Mouse (Mus musculus) intestine, embryonic 16.5 days (tissue): ENCODE measurements around the gene Neto2. TPM values are rescaled to one million over a fixed set of nuclear protein-coding genes. Genes with fewer than 3 reads are reported as not detected.

Experiments
- ATAC-seq: fragments of 200-750 bp; cut with Nextera tagmentation; 2 replicates; pipeline ENCODE4 v1.8.0; 2017; ENCODE audit warnings: moderate TSS enrichment, moderate library complexity
- H3K27ac ChIP-seq: fragments of 300-500 bp; sonication (generic); 2 replicates; pipeline ENCODE4 v1.5.1; 2014; ENCODE audit warnings: mild to moderate bottlenecking, low read length
- H3K27me3 ChIP-seq: fragments of 300-500 bp; sonication (generic); replicated peaks from 2 replicates; pipeline ENCODE4 v1.6.1; 2014; ENCODE audit warnings: low read length, control low read depth, mixed read lengths; ENCODE audit not compliant: control insufficient read depth, insufficient read depth
- H3K36me3 ChIP-seq: fragments of 300-500 bp; sonication (generic); 2 replicates; pipeline ENCODE4 v1.6.1; 2014; ENCODE audit warnings: low read length, control low read depth; ENCODE audit not compliant: control insufficient read depth, insufficient read depth
- H3K4me1 ChIP-seq: fragments of 300-500 bp; sonication (generic); 2 replicates; pipeline ENCODE4 v1.6.1; 2014; ENCODE audit warnings: low read length, control low read depth, mixed read lengths; ENCODE audit not compliant: control insufficient read depth, insufficient read depth
- H3K4me2 ChIP-seq: fragments of 300-500 bp; sonication (generic); 2 replicates; pipeline ENCODE4 v1.6.1; 2014; ENCODE audit warnings: low read depth, low read length, control low read depth
- H3K4me3 ChIP-seq: fragments of 300-500 bp; sonication (generic); 2 replicates; pipeline ENCODE4 v1.5.1; 2014; ENCODE audit warnings: mild to moderate bottlenecking, low read length
- H3K9ac ChIP-seq: fragments of 300-500 bp; sonication (generic); 2 replicates; pipeline ENCODE4 v1.6.1; 2014; ENCODE audit warnings: low read depth, low read length
- H3K9me3 ChIP-seq: fragments of 300-500 bp; sonication (generic); 2 replicates; pipeline ENCODE4 v1.6.1; 2016; ENCODE audit warnings: low read length, control low read depth; ENCODE audit not compliant: control insufficient read depth
- WGBS: fragments of 180-500 bp; shearing (Covaris S2); extraction: QIAGEN DNeasy Blood & Tissue Kit; methylation state at CpG from one replicate; pipeline ENCODE4 v1.1.7; 2014; 5-methylcytosine and 5-hydroxymethylcytosine counted together
- polyA plus RNA-seq: library from polyadenylated mRNA; unstranded; fragments of >200 nt; fragmentation: Nextera tagmentation; extraction: Ambion mirVana; gene quantifications from 2 replicates; pipeline ENCODE4 v1.2.1, GENCODE M21; 2015

The Neto2 gene
- polyA plus RNA-seq, result 3.0 and 3.6 TPM in 2 replicates

DNA sequence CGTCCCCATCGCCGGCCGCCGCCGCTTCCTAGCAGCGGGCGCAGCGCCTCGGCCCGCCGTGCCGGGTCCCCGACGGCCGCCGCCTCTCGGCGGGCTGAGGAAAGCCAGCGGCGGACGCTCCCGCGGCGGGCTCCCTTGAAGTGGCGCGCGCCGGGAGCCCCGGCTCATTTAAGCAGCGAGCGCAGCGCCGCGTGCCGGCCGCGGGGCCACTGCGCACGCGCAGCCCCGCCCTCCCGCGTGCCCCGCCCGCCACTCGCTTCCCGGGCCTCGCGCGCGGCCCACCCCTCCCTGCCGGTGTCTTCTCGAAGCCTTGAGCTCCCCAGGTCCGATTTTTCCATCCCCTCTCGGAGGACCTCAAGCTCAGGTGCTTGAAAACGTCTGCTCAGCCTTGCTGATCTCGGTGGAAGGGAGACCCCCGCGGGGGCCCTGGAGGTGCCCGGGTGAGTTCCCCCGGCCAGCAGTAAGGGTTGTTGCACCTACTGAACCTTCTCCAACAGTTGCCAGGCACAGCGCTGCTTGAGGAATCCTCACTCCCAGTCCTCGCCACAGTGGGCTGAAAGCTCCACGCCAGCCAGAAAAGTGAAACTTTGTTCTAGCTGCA, at the start of gene Neto2:
Neto2 (minus strand) TSS at position 174 of the 601 bp plus-strand sequence.
- ATAC-seq, result peak; percentile 91
- H3K27ac ChIP-seq, result peak within 1 kb of the TSS; percentile 61

DNA sequence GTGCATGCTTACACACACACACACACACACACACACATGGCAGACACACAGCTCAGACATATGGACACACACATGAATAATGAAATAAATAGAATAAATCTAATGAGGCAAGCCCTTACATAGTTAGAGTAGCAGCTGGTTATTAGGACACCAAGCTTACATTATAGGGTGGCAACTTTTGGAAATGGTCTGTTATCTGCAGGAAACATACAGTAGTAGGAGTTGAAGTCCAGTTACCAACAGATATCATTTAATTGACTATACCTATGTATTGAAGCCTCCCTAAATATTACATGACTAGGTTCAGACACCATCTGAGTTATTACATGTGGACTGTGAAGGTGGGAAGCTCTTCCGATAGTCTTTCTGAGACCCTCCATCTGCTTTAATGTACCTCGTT, 44.3 kb upstream of the Neto2 start:
- no peaks in the 10 kb centered on the region for H3K36me3 ChIP-seq
- no peak for ATAC-seq
- H3K9ac ChIP-seq, result no peak overlapping the region
- H3K4me3 ChIP-seq, result no peak overlapping the region
- 93% methylated on average over 2 of the region's 2 CpGs for WGBS
- no peaks in the 10 kb centered on the region for H3K4me1 ChIP-seq
- no peaks in the 10 kb centered on the region for H3K27me3 ChIP-seq
- H3K9me3 ChIP-seq, result no peaks in the 10 kb centered on the region
- H3K4me2 ChIP-seq, result no peak overlapping the region
- H3K27ac ChIP-seq, result no peak overlapping the region

More for the DNA sequence above, at the start of gene Neto2:
- H3K4me2 ChIP-seq, result peak within 1 kb of the TSS; percentile 99
- 0 out of 2 replicates have a peak, but pooled peaks cover 4% of the 10 kb centered on the region for H3K4me1 ChIP-seq
- no peaks in the 10 kb centered on the region for H3K27me3 ChIP-seq
- H3K9ac ChIP-seq, result peak within 1 kb of the TSS; percentile 78
- H3K36me3 ChIP-seq, result no peaks in the 10 kb centered on the region
- no peaks in the 10 kb centered on the region for H3K9me3 ChIP-seq
- 5% methylated on average over 50 of the region's 65 CpGs for WGBS
- peak within 1 kb of the TSS; percentile 75 for H3K4me3 ChIP-seq

DNA sequence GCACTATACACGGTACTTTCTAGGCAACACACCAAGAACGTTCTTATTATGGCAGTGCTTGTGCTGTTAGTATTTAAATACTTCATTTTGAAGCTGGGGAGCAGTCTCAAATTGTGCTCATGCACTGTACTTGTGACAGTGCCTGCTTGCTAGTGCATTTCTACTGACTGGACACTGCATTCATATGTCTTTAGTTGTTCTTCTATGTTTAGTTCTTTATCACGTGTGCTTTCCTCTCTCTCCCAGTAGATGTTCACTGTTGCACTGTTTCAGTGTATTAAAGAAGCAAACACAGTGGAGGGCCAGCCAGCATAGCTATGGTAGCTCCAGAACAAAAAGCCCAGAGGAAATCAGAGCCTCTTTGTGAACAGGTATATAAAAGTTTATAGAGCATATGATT, 29.8 kb upstream of the Neto2 start:
- Histone ChIP-seq H3K36me3 (no peaks in the 10 kb centered on the region), H3K4me3 (no peak overlapping the region), H3K9me3 (no peaks in the 10 kb centered on the region), H3K27me3 (no peaks in the 10 kb centered on the region), H3K4me2 (no peak overlapping the region), H3K9ac (no peak overlapping the region), H3K4me1 (no peaks in the 10 kb centered on the region), H3K27ac (no peak overlapping the region)
- WGBS, result 93% methylated on average over 3 of the region's 3 CpGs
- no peak for ATAC-seq

DNA sequence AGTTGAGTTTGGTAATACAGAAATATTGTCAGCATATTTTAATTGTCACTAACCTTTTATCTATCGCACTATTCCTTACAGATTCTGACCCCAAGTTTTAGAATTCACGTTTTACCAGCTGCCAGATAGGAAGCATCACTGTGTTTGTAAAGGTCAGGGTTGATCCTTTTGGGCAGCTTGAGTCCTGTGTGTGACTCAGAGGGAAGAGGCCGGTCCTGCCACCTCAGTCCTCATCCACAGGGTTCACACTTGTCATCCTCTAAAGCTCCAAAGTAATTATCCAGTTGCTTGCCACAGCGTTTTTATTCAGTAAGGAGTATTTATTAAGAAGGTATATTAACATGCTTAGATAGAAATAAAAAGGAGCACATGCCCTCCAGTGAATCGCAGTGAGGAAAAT, 16.5 kb upstream of the Neto2 start:
- Histone ChIP-seq H3K4me3 (no peak overlapping the region), H3K4me2 (no peak overlapping the region), H3K4me1 (no peaks in the 10 kb centered on the region), H3K27me3 (no peaks in the 10 kb centered on the region), H3K27ac (no peak overlapping the region), H3K9me3 (no peaks in the 10 kb centered on the region), H3K9ac (no peak overlapping the region), H3K36me3 (no peaks in the 10 kb centered on the region)
- 83% methylated on average over 5 of the region's 5 CpGs for WGBS
- ATAC-seq, result no peak

DNA sequence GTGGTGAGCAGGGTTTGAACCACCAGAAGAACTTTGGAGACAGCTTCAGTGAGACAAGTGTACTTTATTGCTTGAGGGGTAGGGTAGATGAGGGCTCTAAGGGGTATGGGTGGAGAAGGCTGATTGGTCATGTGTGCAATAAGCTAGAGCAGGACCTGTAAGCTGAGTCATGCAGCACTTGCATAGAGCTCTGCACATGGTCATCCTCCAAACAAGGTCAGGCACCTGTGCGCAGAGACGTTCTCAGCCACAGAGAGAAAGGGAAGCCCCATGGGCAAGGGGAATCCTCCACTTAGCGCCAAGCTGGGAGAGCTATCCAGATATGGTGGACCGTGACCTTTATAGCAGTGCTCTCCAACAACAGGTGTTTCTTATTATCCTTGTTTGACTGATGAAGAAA, 16.0 kb upstream of the Neto2 start:
- Histone ChIP-seq H3K27me3 (no peaks in the 10 kb centered on the region), H3K4me2 (no peak overlapping the region), H3K36me3 (no peaks in the 10 kb centered on the region), H3K4me3 (no peak overlapping the region), H3K4me1 (no peaks in the 10 kb centered on the region), H3K27ac (no peak overlapping the region), H3K9me3 (no peaks in the 10 kb centered on the region), H3K9ac (no peak overlapping the region)
- WGBS, result 92% methylated on average over 4 of the region's 4 CpGs
- no peak for ATAC-seq

DNA sequence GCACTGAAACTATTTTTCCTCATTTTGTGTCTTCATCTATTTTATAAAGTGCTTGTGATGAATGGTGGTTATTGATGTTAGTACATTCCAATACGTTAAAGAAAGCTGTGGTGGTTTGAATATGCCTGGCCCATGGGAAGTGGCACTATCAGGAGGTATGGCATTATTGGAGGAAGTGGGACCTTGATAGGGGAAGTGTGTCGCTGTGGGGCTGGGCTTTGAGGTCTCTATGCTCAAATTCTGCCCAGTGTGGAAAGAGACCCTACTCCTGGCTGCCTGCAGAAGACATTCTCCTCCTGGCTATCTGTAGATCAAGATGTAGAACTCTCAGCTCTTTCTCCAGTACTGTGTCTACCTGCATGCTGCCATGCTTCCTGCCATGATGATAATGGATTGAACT, 6.3 kb upstream of the Neto2 start:
- Histone ChIP-seq H3K27ac (no peak overlapping the region), H3K4me3 (no peak overlapping the region), H3K4me2 (no peak overlapping the region), H3K4me1 (no peaks in the 10 kb centered on the region), H3K27me3 (no peaks in the 10 kb centered on the region), H3K9me3 (no peaks in the 10 kb centered on the region), H3K36me3 (no peaks in the 10 kb centered on the region), H3K9ac (no peak overlapping the region)
- 69% methylated on average over 2 of the region's 2 CpGs for WGBS
- ATAC-seq, result no peak

DNA sequence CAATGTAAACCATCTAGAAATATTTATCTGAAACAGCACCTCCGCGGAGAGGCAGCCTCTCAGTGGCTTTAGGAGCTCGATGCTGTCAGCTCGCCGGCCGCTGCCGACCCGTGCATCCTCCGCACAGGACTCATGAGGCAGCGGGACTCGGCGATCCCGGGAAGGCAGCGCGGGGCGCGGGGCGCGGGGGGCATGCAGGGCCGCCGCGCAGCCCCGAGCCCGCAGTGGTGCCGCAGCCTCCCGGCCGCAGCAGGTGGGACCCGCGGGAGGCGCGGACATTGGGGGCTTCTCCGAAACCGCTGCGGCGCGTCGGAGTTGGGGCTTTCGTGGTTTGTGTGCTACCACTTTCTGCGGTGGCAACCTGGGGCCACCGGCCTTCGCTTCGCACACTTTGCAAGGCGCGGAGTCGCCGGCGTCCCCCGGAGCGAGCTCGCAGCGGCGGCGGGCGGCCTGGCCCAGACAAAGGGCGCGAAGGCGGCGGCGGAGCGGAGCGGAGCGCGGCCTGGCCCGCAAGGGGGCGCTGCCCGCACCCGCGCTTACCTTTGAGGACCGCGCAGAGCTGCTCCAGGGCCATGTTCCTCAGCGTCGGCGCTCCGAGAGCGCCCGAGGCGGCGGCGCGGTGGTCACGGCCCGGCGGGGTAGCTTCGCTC, 498 bp downstream of the Neto2 start:
- 1% methylated on average over 83 of the region's 84 CpGs for WGBS
- peak overlapping the region; percentile 75 for H3K4me3 ChIP-seq
- no peaks in the 10 kb centered on the region for H3K36me3 ChIP-seq
- H3K27ac ChIP-seq, result peak overlapping the region; percentile 61
- H3K4me2 ChIP-seq, result peak overlapping the region; percentile 99
- no peaks in the 10 kb centered on the region for H3K27me3 ChIP-seq
- peak overlapping the region; percentile 78 for H3K9ac ChIP-seq
- H3K4me1 ChIP-seq, result 0 out of 2 replicates have a peak, but pooled peaks cover 4% of the 10 kb centered on the region
- peak; percentile 97 for ATAC-seq
- H3K9me3 ChIP-seq, result no peaks in the 10 kb centered on the region

DNA sequence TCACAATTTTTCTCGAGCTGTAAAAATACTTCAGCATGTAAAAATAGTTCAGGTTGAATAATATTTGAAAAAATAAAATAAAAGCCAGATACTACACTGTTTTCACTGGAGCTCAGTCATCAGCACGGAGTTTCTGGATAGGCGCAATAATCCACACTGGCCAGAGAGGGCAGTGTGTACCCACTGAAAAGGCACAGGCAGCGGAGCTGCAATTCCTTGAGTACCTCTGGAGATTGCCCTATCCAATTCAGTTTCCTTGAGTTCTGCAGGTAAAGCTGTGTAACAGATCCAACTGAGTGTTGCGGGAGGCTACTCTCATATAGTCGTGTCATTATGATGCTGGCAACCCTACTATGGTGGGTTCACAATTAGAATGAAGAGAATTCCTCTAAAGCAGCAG, 1.7 kb downstream of the Neto2 start:
- 2% methylated on average over 6 of the region's 6 CpGs for WGBS
- Histone ChIP-seq H3K36me3 (no peaks in the 10 kb centered on the region), H3K27me3 (no peaks in the 10 kb centered on the region), H3K4me2 (no peak overlapping the region), H3K4me3 (no peak overlapping the region), H3K9me3 (no peaks in the 10 kb centered on the region), H3K27ac (no peak overlapping the region), H3K4me1 (0 out of 2 replicates have a peak, but pooled peaks cover 4% of the 10 kb centered on the region), H3K9ac (no peak overlapping the region)
- peak; percentile 47 for ATAC-seq

DNA sequence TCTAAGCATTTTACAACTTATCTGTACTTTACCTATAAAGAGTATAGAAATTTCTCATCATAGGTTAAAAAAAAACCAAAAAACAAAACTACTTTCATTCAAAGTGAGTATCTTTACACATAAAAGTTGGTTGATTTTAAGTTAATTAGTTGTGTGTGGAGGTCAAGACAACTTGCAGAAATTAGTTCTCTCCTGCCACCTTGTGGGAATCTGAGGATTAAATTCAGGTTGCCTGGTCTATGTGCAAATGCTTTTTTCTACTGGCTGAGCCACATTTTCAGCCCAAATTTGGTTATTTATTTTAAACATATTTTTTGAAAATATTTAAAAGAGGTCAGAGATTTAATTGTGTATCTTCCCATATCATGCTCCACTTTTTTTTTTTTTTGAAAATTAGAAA, 35.6 kb downstream of the Neto2 start:
- no peaks in the 10 kb centered on the region for H3K4me1 ChIP-seq
- no peak overlapping the region for H3K4me3 ChIP-seq
- no peak overlapping the region for H3K4me2 ChIP-seq
- H3K27ac ChIP-seq, result no peak overlapping the region
- H3K36me3 ChIP-seq, result no peaks in the 10 kb centered on the region
- no peaks in the 10 kb centered on the region for H3K9me3 ChIP-seq
- ATAC-seq, result no peak
- H3K9ac ChIP-seq, result no peak overlapping the region
- H3K27me3 ChIP-seq, result no peaks in the 10 kb centered on the region
